Mouse (Mus musculus): ENCODE results near the gene Arglu1.

- TF ChIP-seq CTCF (IDR thresholded peaks at IDR 0.05; ENCODE audit: borderline replicate concordance, extremely low read depth, insufficient read depth, insufficient read length) (no peak), POLR2A (IDR thresholded peaks at IDR 0.05; ENCODE audit: borderline replicate concordance, extremely low read depth, insufficient read depth, insufficient read length, poor library complexity, severe bottlenecking) (peak; percentile 96)
These were observed at the start of gene Arglu1 for GRCm38 (mm10) chr8:8690146-8691092.
